Comparison of ENCODE assay signal across 16 mouse cellular contexts in the genomic region with DNA sequence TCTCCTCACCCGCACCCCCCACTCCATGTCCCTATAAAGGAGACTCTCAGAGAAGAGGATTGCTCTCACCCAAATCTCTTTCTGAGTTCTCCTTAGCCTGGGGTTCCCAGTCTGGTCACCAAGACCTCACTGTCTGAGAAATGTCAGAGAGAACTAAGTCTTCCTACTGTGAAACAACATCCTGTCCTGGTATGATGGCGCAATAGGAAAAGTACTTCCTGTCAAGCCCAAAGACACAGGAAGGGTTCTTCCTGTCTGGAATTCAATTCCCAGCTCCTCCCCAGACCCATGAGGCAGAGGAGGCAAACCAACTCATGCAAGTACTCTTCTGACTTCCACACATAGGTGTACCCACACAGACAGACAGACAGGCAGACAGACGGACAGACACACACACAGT. TPM values are rescaled to one million over a fixed set of nuclear protein-coding genes. Genes with fewer than 3 reads are reported as not detected.
A peak's percentile ranks its signal among the peaks of the same experiment; 100 is the strongest.
DNase-seq lines count a peak whose midpoint lies in the region; ATAC-seq lines count a peak whose summit lies in the region.
"Had no signal": no experiment of that assay in that cellular context is flagged by ENCODE, and none has a peak within 500 bp of the region (broad histone marks: within the 10 kb centered on the region; RNA-seq: fewer than 3 reads in every experiment).

No protein-coding gene starts in this region.

- WGBS in embryonic facial prominence, embryonic 13.5 days = 89% methylated on average over 3 of the region's 3 CpGs
- WGBS in embryonic facial prominence, embryonic 10.5 days = 85% methylated on average over 3 of the region's 3 CpGs
- 86% methylated on average over 3 of the region's 3 CpGs for WGBS in lung, embryonic 16.5 days

- no peaks in the 10 kb centered on the region for H3K27me3 ChIP-seq in embryonic facial prominence, embryonic 13.5 days
- no peaks in the 10 kb centered on the region for H3K27me3 ChIP-seq in embryonic facial prominence, embryonic 10.5 days (replicated peaks; ENCODE audit: low read depth, poor library complexity, severe bottlenecking)
- no peaks in the 10 kb centered on the region for H3K27me3 ChIP-seq in lung, embryonic 16.5 days (ENCODE audit: control insufficient read depth, insufficient read depth, low read depth, low read length)
- H3K27me3 ChIP-seq: embryonic facial prominence, embryonic 12.5 days had no signal

- peak overlapping the region; percentile 39; the same call in 1 of the 2 replicates for H3K27ac ChIP-seq in embryonic facial prominence, embryonic 13.5 days
- no peak overlapping the region for H3K27ac ChIP-seq in embryonic facial prominence, embryonic 10.5 days (replicated peaks)
- H3K27ac ChIP-seq in lung, embryonic 16.5 days (ENCODE audit: low read length) = peak overlapping the region; percentile 70
- H3K27ac ChIP-seq: embryonic facial prominence, embryonic 12.5 days; hindbrain, embryonic 13.5 days; macrophage had no signal

- H3K4me3 ChIP-seq in embryonic facial prominence, embryonic 13.5 days = no peak overlapping the region
- no peak overlapping the region for H3K4me3 ChIP-seq in embryonic facial prominence, embryonic 10.5 days
- no peak overlapping the region for H3K4me3 ChIP-seq in lung, embryonic 16.5 days (ENCODE audit: low read length)
- H3K4me3 ChIP-seq: embryonic facial prominence, embryonic 12.5 days; hindbrain, embryonic 13.5 days had no signal

- ATAC-seq in embryonic facial prominence, embryonic 13.5 days (ENCODE audit: insufficient number of reproducible peaks, insufficient read depth, low FRiP score, low TSS enrichment, low read depth) = no peak
- ATAC-seq in lung, embryonic 16.5 days (ENCODE audit: low read depth) = peak; percentile 60
- ATAC-seq in activated CD4-positive, CD25-positive, alpha-beta regulatory T cell, adult 4 months = no peak

- DNase-seq in embryonic facial prominence, embryonic 10.5 days (ENCODE audit: low spot score) = no peak
- DNase-seq in kidney, adult 9 months = peak; percentile 50
- DNase-seq in kidney, postnatal 14 days = no peak
- DNase-seq in adipocyte (ENCODE audit: low spot score) = peak; percentile 53
- DNase-seq in urinary bladder, adult 2 months (ENCODE audit: low spot score) = no peak
- DNase-seq: cerebellum, adult 2 months; kidney, adult 18-20 months; layer of hippocampus, postnatal 36 days; midbrain, embryonic 14.5 days; thymus, postnatal 36 days had no signal

- H3K36me3 ChIP-seq in embryonic facial prominence, embryonic 13.5 days = no peaks in the 10 kb centered on the region
- no peaks in the 10 kb centered on the region for H3K36me3 ChIP-seq in embryonic facial prominence, embryonic 10.5 days (replicated peaks)
- H3K36me3 ChIP-seq in lung, embryonic 16.5 days (ENCODE audit: control insufficient read depth, insufficient read depth, low read length) = no peaks in the 10 kb centered on the region
- H3K36me3 ChIP-seq: embryonic facial prominence, embryonic 12.5 days; hindbrain, embryonic 13.5 days had no signal

- no peak overlapping the region for H3K4me2 ChIP-seq in embryonic facial prominence, embryonic 13.5 days
- no peak overlapping the region for H3K4me2 ChIP-seq in lung, embryonic 16.5 days (ENCODE audit: low read depth, low read length)
- H3K4me2 ChIP-seq: embryonic facial prominence, embryonic 12.5 days; hindbrain, embryonic 13.5 days had no signal

- H3K9ac ChIP-seq in embryonic facial prominence, embryonic 13.5 days = no peak overlapping the region
- H3K9ac ChIP-seq in lung, embryonic 16.5 days (ENCODE audit: low read length) = no peak overlapping the region
- H3K9ac ChIP-seq: embryonic facial prominence, embryonic 12.5 days; hindbrain, embryonic 13.5 days had no signal

- H3K4me1 ChIP-seq in embryonic facial prominence, embryonic 13.5 days = peaks cover 15% of the 10 kb centered on the region
- H3K4me1 ChIP-seq in embryonic facial prominence, embryonic 10.5 days = peaks cover 20% of the 10 kb centered on the region
- peaks cover 14% of the 10 kb centered on the region for H3K4me1 ChIP-seq in lung, embryonic 16.5 days (replicated peaks; ENCODE audit: control insufficient read depth, insufficient read depth, low read length)

- no peaks in the 10 kb centered on the region for H3K9me3 ChIP-seq in embryonic facial prominence, embryonic 13.5 days
- H3K9me3 ChIP-seq in embryonic facial prominence, embryonic 10.5 days = no peaks in the 10 kb centered on the region
- H3K9me3 ChIP-seq in lung, embryonic 16.5 days (ENCODE audit: control insufficient read depth, low read length) = no peaks in the 10 kb centered on the region
- H3K9me3 ChIP-seq: embryonic facial prominence, embryonic 12.5 days; hindbrain, embryonic 13.5 days had no signal

RNA-seq across cellular contexts. Expression of a gene that starts 7.9 kb away (rescaled TPM):
- polyA plus RNA-seq in embryonic facial prominence, embryonic 13.5 days (2015; fragmentation: Nextera tagmentation; extraction: Ambion mirVana) = 52.2 and 53.3 TPM in 2 replicates
- 19.2 and 20.5 TPM in 2 replicates for polyA plus RNA-seq in embryonic facial prominence, embryonic 10.5 days (2016; fragmentation: Nextera tagmentation; extraction: Ambion mirVana)
- polyA plus RNA-seq in lung, embryonic 16.5 days (2015; fragmentation: Nextera tagmentation; extraction: Ambion mirVana) = 48.3 and 48.4 TPM in 2 replicates
- polyA plus RNA-seq in activated CD4-positive, CD25-positive, alpha-beta regulatory T cell, adult 4 months (2017; shearing (Covaris generic)) = under 1 TPM; 0.43 to 0.62 TPM
- polyA plus RNA-seq in urinary bladder, adult 2 months (2012; rRNA removed) = 56.7 and 64.7 TPM in 2 replicates

RNA-seq across cellular contexts. Expression of a gene that starts 13.9 kb away (rescaled TPM):
- polyA plus RNA-seq in embryonic facial prominence, embryonic 13.5 days (2015; fragmentation: Nextera tagmentation; extraction: Ambion mirVana) = 0.87 and 1.1 TPM in 2 replicates
- 18.8 and 22.2 TPM in 2 replicates for polyA plus RNA-seq in embryonic facial prominence, embryonic 10.5 days (2016; fragmentation: Nextera tagmentation; extraction: Ambion mirVana)
- 1.6 and 2.2 TPM in 2 replicates for polyA plus RNA-seq in lung, embryonic 16.5 days (2015; fragmentation: Nextera tagmentation; extraction: Ambion mirVana)
- not detected for polyA plus RNA-seq in activated CD4-positive, CD25-positive, alpha-beta regulatory T cell, adult 4 months (2017; shearing (Covaris generic))
- 0.49 and 0.52 TPM in 2 replicates for polyA plus RNA-seq in urinary bladder, adult 2 months (2012; rRNA removed)
- polyA plus RNA-seq: macrophage had no signal

RNA-seq across cellular contexts. Expression of a gene that starts 33.3 kb away (rescaled TPM):
- 18.7 and 23.1 TPM in 2 replicates for polyA plus RNA-seq in embryonic facial prominence, embryonic 13.5 days (2015; fragmentation: Nextera tagmentation; extraction: Ambion mirVana)
- 35.7 and 48.8 TPM in 2 replicates for polyA plus RNA-seq in embryonic facial prominence, embryonic 10.5 days (2016; fragmentation: Nextera tagmentation; extraction: Ambion mirVana)
- polyA plus RNA-seq in lung, embryonic 16.5 days (2015; fragmentation: Nextera tagmentation; extraction: Ambion mirVana) = 83.3 and 110 TPM in 2 replicates
- under 1 TPM; 0.50 to 0.60 TPM for polyA plus RNA-seq in activated CD4-positive, CD25-positive, alpha-beta regulatory T cell, adult 4 months (2017; shearing (Covaris generic))
- polyA plus RNA-seq in urinary bladder, adult 2 months (2012; rRNA removed) = 84.1 and 93.7 TPM in 2 replicates

Comparison
In these comparisons a context has a peak if more than half of its experiments do, and no peak if none do; other contexts are left out.
1. DNase-seq: peak in kidney, adult 9 months (single experiment) and adipocyte (single experiment); none in embryonic facial prominence, embryonic 10.5 days (single experiment), kidney, postnatal 14 days (single experiment) and urinary bladder, adult 2 months (single experiment).
2. RNA of a gene that starts 7.9 kb away (polyA plus RNA-seq): 56.7 to 64.7 TPM in urinary bladder, adult 2 months, 52.2 to 53.3 TPM in embryonic facial prominence, embryonic 13.5 days, 48.3 to 48.4 TPM in lung, embryonic 16.5 days and 19.2 to 20.5 TPM in embryonic facial prominence, embryonic 10.5 days; 0.43 to 0.62 TPM in activated CD4-positive, CD25-positive, alpha-beta regulatory T cell, adult 4 months; every median in the first group is over 10 times any median in the second.
3. RNA of a gene that starts 33.3 kb away (polyA plus RNA-seq): 84.1 to 93.7 TPM in urinary bladder, adult 2 months, 83.3 to 110 TPM in lung, embryonic 16.5 days, 35.7 to 48.8 TPM in embryonic facial prominence, embryonic 10.5 days and 18.7 to 23.1 TPM in embryonic facial prominence, embryonic 13.5 days; 0.50 to 0.60 TPM in activated CD4-positive, CD25-positive, alpha-beta regulatory T cell, adult 4 months; every median in the first group is over 10 times any median in the second.